Mouse (Mus musculus) embryonic facial prominence, embryonic 14.5 days (tissue): ENCODE results near the gene Tmem139. TPM values are rescaled to one million over a fixed set of nuclear protein-coding genes. Genes with fewer than 3 reads are reported as not detected.

Experiments
- ATAC-seq: fragments of 200-750 bp; cut with Nextera tagmentation; 2 replicates; pipeline ENCODE4 v1.8.0; 2017; ENCODE audit warnings: low read depth, moderate number of reproducible peaks, moderate TSS enrichment
- DNase-seq: peaks from one replicate; pipeline ENCODE4 v3.0.0-alpha.2; 2015; ENCODE audit warnings: low spot score
- H3K27ac ChIP-seq: fragments of 300-500 bp; sonication (generic); replicated peaks from 2 replicates; pipeline ENCODE4 v1.5.1; 2014; ENCODE audit warnings: low read depth, mild to moderate bottlenecking, low read length, moderate library complexity
- H3K27me3 ChIP-seq: fragments of 300-500 bp; sonication (generic); replicated peaks from 2 replicates; pipeline ENCODE4 v1.6.1; 2014; ENCODE audit warnings: low read length; ENCODE audit not compliant: control insufficient read depth, insufficient read depth
- H3K36me3 ChIP-seq: fragments of 300-500 bp; sonication (generic); 2 replicates; pipeline ENCODE4 v1.6.1; 2014; ENCODE audit warnings: low read length, mixed read lengths; ENCODE audit not compliant: control insufficient read depth, insufficient read depth
- H3K4me1 ChIP-seq: fragments of 300-500 bp; sonication (generic); 2 replicates; pipeline ENCODE4 v1.6.1; 2014; ENCODE audit warnings: antibody characterized with exemption, low read length; ENCODE audit not compliant: control insufficient read depth, insufficient read depth
- H3K4me2 ChIP-seq: fragments of 300-500 bp; sonication (generic); 2 replicates; pipeline ENCODE4 v1.6.1; 2014; ENCODE audit warnings: low read depth, mild to moderate bottlenecking, low read length, moderate library complexity, mixed read lengths
- H3K4me3 ChIP-seq: fragments of 300-500 bp; sonication (generic); 2 replicates; pipeline ENCODE4 v1.5.1; 2014; ENCODE audit warnings: low read depth, mild to moderate bottlenecking, low read length
- H3K9ac ChIP-seq: fragments of 300-500 bp; sonication (generic); 2 replicates; pipeline ENCODE4 v1.6.1; 2014; ENCODE audit warnings: low read depth, mild to moderate bottlenecking, low read length, moderate library complexity, mixed read lengths
- H3K9me3 ChIP-seq: fragments of 300-500 bp; sonication (generic); 2 replicates; pipeline ENCODE4 v1.6.1; 2016; ENCODE audit warnings: low read length; ENCODE audit not compliant: control insufficient read depth
- WGBS: fragments of 180-500 bp; shearing (Covaris S2); extraction: QIAGEN DNeasy Blood & Tissue Kit; methylation state at CpG from one replicate; pipeline ENCODE4 v1.1.7; 2014; 5-methylcytosine and 5-hydroxymethylcytosine counted together
- polyA plus RNA-seq: library from polyadenylated mRNA; unstranded; fragments of >200 nt; fragmentation: Nextera tagmentation; extraction: Ambion mirVana; gene quantifications from 2 replicates; pipeline ENCODE4 v1.2.1, GENCODE M21; 2014

The Tmem139 gene
- polyA plus RNA-seq, 1 experiment from 2014 or later, result 0.89 TPM

- Histone ChIP-seq H3K4me3 (no peak overlapping the region), H3K4me1 (no peaks in the 10 kb centered on the region), H3K27me3 (no peaks in the 10 kb centered on the region), H3K9me3 (no peaks in the 10 kb centered on the region), H3K9ac (no peak overlapping the region), H3K27ac (no peak overlapping the region), H3K4me2 (no peak overlapping the region), H3K36me3 (no peaks in the 10 kb centered on the region)
- 57% methylated on average over 6 of the region's 6 CpGs for WGBS
- DNase-seq, result peak; percentile 24
- ATAC-seq, result no peak
Measured at GRCm38 (mm10) chr6:42241311-42242045, 20.3 kb upstream of the Tmem139 start.

- peak; percentile 94 for DNase-seq
Measured at GRCm38 (mm10) chr6:42245711-42246353, 15.9 kb upstream of the Tmem139 start, which contains the start of gene Gstk1. TSS of gene Gstk1 (plus strand) at chr6:42245935.

GRCm38 (mm10) chr6:42247173-42247572, 14.6 kb upstream of the Tmem139 start:
- peak overlapping the region; percentile 13; the same call in 1 of the 2 replicates for H3K4me2 ChIP-seq
- no peaks in the 10 kb centered on the region for H3K36me3 ChIP-seq
- H3K27ac ChIP-seq, result no peak overlapping the region
- no peaks in the 10 kb centered on the region for H3K27me3 ChIP-seq
- H3K9ac ChIP-seq, result no peak overlapping the region
- WGBS, result 12% methylated on average over 8 of the region's 8 CpGs
- peak; percentile 11 for DNase-seq
- H3K4me3 ChIP-seq, result peak overlapping the region; percentile 7; the same call in 1 of the 2 replicates
- no peaks in the 10 kb centered on the region for H3K9me3 ChIP-seq
- no peaks in the 10 kb centered on the region for H3K4me1 ChIP-seq
- ATAC-seq, result 0 out of 2 replicates have a peak, but pooled peaks have one; percentile 28

More at GRCm38 (mm10) chr6:42245711-42246353, 15.9 kb upstream of the Tmem139 start, which contains the start of gene Gstk1:
- ATAC-seq, result peak; percentile 100
- peak within 1 kb of the TSS; percentile 73 for H3K4me2 ChIP-seq
- peak within 1 kb of the TSS; percentile 59 for H3K9ac ChIP-seq
- H3K36me3 ChIP-seq, result no peaks in the 10 kb centered on the region
- 3% methylated on average over 28 of the region's 28 CpGs for WGBS
- H3K4me1 ChIP-seq, result no peaks in the 10 kb centered on the region
- no peaks in the 10 kb centered on the region for H3K27me3 ChIP-seq
- peak within 1 kb of the TSS; percentile 44 for H3K4me3 ChIP-seq
- no peak within 1 kb of the TSS for H3K27ac ChIP-seq
- H3K9me3 ChIP-seq, result no peaks in the 10 kb centered on the region

- Histone ChIP-seq H3K27me3 (no peaks in the 10 kb centered on the region), H3K4me2 (no peak overlapping the region), H3K27ac (no peak overlapping the region), H3K36me3 (no peaks in the 10 kb centered on the region), H3K9ac (no peak overlapping the region), H3K4me3 (no peak overlapping the region), H3K9me3 (no peaks in the 10 kb centered on the region), H3K4me1 (no peaks in the 10 kb centered on the region)
- no peak for ATAC-seq
- 96% methylated on average over 1 of the region's 1 CpGs for WGBS
- no peak for DNase-seq
Measured at GRCm38 (mm10) chr6:42247981-42248380, 13.8 kb upstream of the Tmem139 start.

- Histone ChIP-seq H3K36me3 (no peaks in the 10 kb centered on the region), H3K4me2 (no peak overlapping the region), H3K4me1 (no peaks in the 10 kb centered on the region), H3K9ac (no peak overlapping the region), H3K9me3 (no peaks in the 10 kb centered on the region), H3K4me3 (no peak overlapping the region), H3K27ac (no peak overlapping the region), H3K27me3 (no peaks in the 10 kb centered on the region)
- DNase-seq (no peak), ATAC-seq (no peak)
- WGBS, result 89% methylated on average over 4 of the region's 4 CpGs
Measured at GRCm38 (mm10) chr6:42251791-42252190, 10.0 kb upstream of the Tmem139 start.

- no peak for DNase-seq
- H3K27ac ChIP-seq, result no peak overlapping the region
- no peak overlapping the region for H3K4me3 ChIP-seq
- 84% methylated on average over 2 of the region's 2 CpGs for WGBS
- ATAC-seq, result no peak
- no peaks in the 10 kb centered on the region for H3K36me3 ChIP-seq
- no peak overlapping the region for H3K4me2 ChIP-seq
- H3K27me3 ChIP-seq, result no peaks in the 10 kb centered on the region
- H3K9me3 ChIP-seq, result no peaks in the 10 kb centered on the region
- H3K9ac ChIP-seq, result no peak overlapping the region
- H3K4me1 ChIP-seq, result peaks cover 4% of the 10 kb centered on the region; the same call in 1 of the 2 replicates
Measured at GRCm38 (mm10) chr6:42253103-42253502, 8.7 kb upstream of the Tmem139 start.

GRCm38 (mm10) chr6:42257303-42257863, 4.4 kb upstream of the Tmem139 start:
- Histone ChIP-seq H3K4me3 (no peak overlapping the region), H3K9ac (no peak overlapping the region), H3K36me3 (no peaks in the 10 kb centered on the region), H3K9me3 (no peaks in the 10 kb centered on the region), H3K4me1 (peaks cover 4% of the 10 kb centered on the region; the same call in 1 of the 2 replicates), H3K4me2 (peak overlapping the region; percentile 26; the same call in 1 of the 2 replicates), H3K27ac (no peak overlapping the region), H3K27me3 (no peaks in the 10 kb centered on the region)
- ATAC-seq (peak; percentile 60; the same call in 1 of the 2 replicates), DNase-seq (peak; percentile 63)
- WGBS, result 12% methylated on average over 11 of the region's 11 CpGs

- H3K4me1 ChIP-seq, result peaks cover 8% of the 10 kb centered on the region; the same call in 1 of the 2 replicates
- no peaks in the 10 kb centered on the region for H3K27me3 ChIP-seq
- H3K9ac ChIP-seq, result no peak overlapping the region
- no peak for DNase-seq
- WGBS, result 54% methylated on average over 6 of the region's 6 CpGs
- no peak for ATAC-seq
- no peak overlapping the region for H3K27ac ChIP-seq
- H3K36me3 ChIP-seq, result no peaks in the 10 kb centered on the region
- no peak overlapping the region for H3K4me2 ChIP-seq
- H3K4me3 ChIP-seq, result no peak overlapping the region
- no peaks in the 10 kb centered on the region for H3K9me3 ChIP-seq
Measured at GRCm38 (mm10) chr6:42260430-42260829, 1.3 kb upstream of the Tmem139 start.
